Mouse (Mus musculus) liver, embryonic 16.5 days (tissue): ENCODE data around the gene Hist1h2ah. TPM values are rescaled to one million over a fixed set of nuclear protein-coding genes. Genes with fewer than 3 reads are reported as not detected.

Source experiments
- ATAC-seq: fragments of 200-750 bp; cut with Nextera tagmentation; 2 replicates; pipeline ENCODE4 v1.8.0; 2017; ENCODE audit warnings: low read depth, mild to moderate bottlenecking, moderate number of reproducible peaks, moderate library complexity
- H3K27ac ChIP-seq: fragments of 300-500 bp; sonication (generic); 2 replicates; pipeline ENCODE4 v1.5.1; 2014; ENCODE audit warnings: mild to moderate bottlenecking, low read length
- H3K27me3 ChIP-seq: fragments of 300-500 bp; sonication (generic); 2 replicates; pipeline ENCODE4 v1.6.1; 2014; ENCODE audit warnings: low read depth, low read length, mixed read lengths; ENCODE audit not compliant: control insufficient read depth, insufficient read depth
- H3K36me3 ChIP-seq: fragments of 300-500 bp; sonication (generic); 2 replicates; pipeline ENCODE4 v1.6.1; 2014; ENCODE audit warnings: mild to moderate bottlenecking; ENCODE audit not compliant: control insufficient read depth, insufficient read depth
- H3K4me1 ChIP-seq: fragments of 300-500 bp; sonication (generic); 2 replicates; pipeline ENCODE4 v1.6.1; 2014; ENCODE audit warnings: low read depth, low read length, mixed read lengths; ENCODE audit not compliant: control insufficient read depth
- H3K4me2 ChIP-seq: fragments of 300-500 bp; sonication (generic); 2 replicates; pipeline ENCODE4 v1.6.1; 2014; ENCODE audit warnings: low read depth, low read length, mixed read lengths
- H3K4me3 ChIP-seq: fragments of 300-500 bp; sonication (generic); 2 replicates; pipeline ENCODE4 v1.5.1; 2014; ENCODE audit warnings: low read depth, mild to moderate bottlenecking, low read length
- H3K9ac ChIP-seq: fragments of 300-500 bp; sonication (generic); 2 replicates; pipeline ENCODE4 v1.6.1; 2014; ENCODE audit warnings: low read depth, low read length
- H3K9me3 ChIP-seq: fragments of 300-500 bp; sonication (generic); replicated peaks from 2 replicates; pipeline ENCODE4 v1.6.1; 2016; ENCODE audit warnings: low read length; ENCODE audit not compliant: control insufficient read depth
- WGBS: fragments of 180-500 bp; shearing (Covaris S2); extraction: QIAGEN DNeasy Blood & Tissue Kit; methylation state at CpG from one replicate; pipeline ENCODE4 v1.1.7; 2014; ENCODE audit not compliant: insufficient replicate concordance; 5-methylcytosine and 5-hydroxymethylcytosine counted together
- polyA plus RNA-seq: library from polyadenylated mRNA; unstranded; fragments of >200 nt; fragmentation: Nextera tagmentation; extraction: Ambion mirVana; gene quantifications from 2 replicates; pipeline ENCODE4 v1.2.1, GENCODE M21; 2015

Gene Hist1h2ah
- polyA plus RNA-seq, 1 experiment from 2014 or later = 13.7 TPM

DNA sequence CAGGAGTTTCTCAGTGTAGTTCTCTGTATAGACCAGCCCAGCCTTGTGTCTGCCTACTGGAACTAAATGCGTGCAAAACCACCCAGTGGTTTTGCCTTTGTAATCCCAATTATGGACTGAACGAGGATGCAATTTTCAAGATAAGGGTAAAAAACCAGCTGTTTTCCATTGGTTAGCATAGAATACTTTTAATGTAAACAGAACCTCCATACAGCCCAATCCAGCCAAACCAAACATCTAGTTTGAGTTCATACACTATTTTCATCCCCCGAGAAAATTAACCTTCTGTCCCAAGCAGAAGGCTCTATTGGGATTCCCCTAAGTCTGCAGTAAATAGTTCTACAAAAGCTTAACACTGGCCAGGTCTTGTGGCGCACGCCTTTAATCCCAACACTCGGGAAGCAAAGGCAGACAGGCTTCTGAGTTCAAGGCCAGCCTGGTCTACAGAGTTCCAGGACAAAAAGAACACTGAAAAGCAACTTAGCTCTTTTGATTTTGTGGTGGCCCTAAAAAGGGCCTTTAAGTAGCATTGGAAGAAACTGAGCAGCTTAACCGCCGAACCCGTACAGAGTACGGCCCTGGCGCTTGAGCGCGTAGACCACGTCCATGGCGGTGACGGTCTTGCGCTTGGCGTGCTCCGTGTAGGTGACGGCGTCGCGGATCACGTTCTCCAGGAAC lies 5.2 kb upstream of the Hist1h2ah start:
- 0% methylated on average over 20 of the region's 24 CpGs for WGBS
- H3K4me3 ChIP-seq = peak overlapping the region; percentile 60
- peak overlapping the region; percentile 97 for H3K27ac ChIP-seq
- H3K36me3 ChIP-seq = no peaks in the 10 kb centered on the region
- peak overlapping the region; percentile 60 for H3K9ac ChIP-seq
- peaks cover 41% of the 10 kb centered on the region for H3K4me1 ChIP-seq
- no peaks in the 10 kb centered on the region for H3K27me3 ChIP-seq
- ATAC-seq = peak; percentile 35
- no peaks in the 10 kb centered on the region for H3K9me3 ChIP-seq
- H3K4me2 ChIP-seq = peak overlapping the region; percentile 68

DNA sequence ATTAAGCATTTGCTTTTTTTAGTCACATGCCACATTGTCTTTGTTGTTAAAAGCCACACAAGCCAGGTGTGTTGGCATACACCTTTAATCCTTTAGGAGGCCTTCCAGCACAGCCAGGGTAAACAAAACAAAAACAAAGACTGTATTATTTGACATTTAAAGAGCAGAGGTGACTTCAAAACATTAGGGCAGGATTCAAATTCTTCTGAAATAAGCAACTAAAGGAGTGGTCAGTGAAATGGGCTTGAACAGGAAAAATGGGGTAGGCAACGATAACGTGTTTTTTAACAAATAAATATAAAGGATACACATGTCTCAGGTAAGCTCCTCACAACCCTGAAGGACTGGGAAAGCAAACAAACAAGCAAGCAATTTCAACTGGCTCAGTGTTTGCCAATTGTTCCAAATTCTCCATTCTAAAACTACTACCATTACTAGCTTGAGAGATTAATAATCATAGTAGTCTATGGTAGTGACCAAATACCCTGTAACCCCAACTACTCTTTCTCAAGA lies 4.6 kb upstream of the Hist1h2ah start:
- ATAC-seq = no peak
- Histone ChIP-seq H3K4me1 (peaks cover 35% of the 10 kb centered on the region), H3K4me2 (peak overlapping the region; percentile 68), H3K4me3 (peak overlapping the region; percentile 60), H3K9ac (peak overlapping the region; percentile 60), H3K9me3 (no peaks in the 10 kb centered on the region), H3K27ac (peak overlapping the region; percentile 97), H3K36me3 (no peaks in the 10 kb centered on the region), H3K27me3 (no peaks in the 10 kb centered on the region)
- 4% methylated on average over 2 of the region's 2 CpGs for WGBS

DNA sequence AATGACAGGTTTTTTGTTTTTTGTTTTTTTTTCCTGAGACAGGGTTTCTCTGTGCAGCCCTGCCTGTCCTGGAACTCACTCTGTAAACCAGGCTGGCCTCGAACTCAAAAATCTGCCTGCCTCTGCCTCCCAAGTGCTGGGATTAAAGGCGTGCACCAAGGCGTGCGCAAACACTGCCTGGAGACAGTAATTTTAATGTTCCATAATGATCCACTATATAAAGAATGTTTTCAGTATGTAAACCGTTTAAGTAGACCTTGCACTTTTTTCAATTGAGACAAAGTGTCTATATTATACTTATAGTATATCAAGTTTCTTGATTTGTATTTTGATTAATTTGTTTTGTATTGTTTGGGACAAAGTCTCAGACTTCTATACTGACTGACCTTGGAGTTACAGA lies 4.0 kb upstream of the Hist1h2ah start:
- Histone ChIP-seq H3K4me3 (peak overlapping the region; percentile 60), H3K4me1 (peaks cover 29% of the 10 kb centered on the region), H3K27ac (peak overlapping the region; percentile 97), H3K27me3 (no peaks in the 10 kb centered on the region), H3K4me2 (peak overlapping the region; percentile 68), H3K36me3 (no peaks in the 10 kb centered on the region), H3K9me3 (no peaks in the 10 kb centered on the region), H3K9ac (peak overlapping the region; percentile 60)
- ATAC-seq = no peak
- 54% methylated on average over 5 of the region's 5 CpGs for WGBS

GRCm38 (mm10) chr13:22037415-22037814 lies 2.0 kb upstream of the Hist1h2ah start:
- peak overlapping the region; percentile 99 for H3K27ac ChIP-seq
- WGBS = 49% methylated on average over 2 of the region's 2 CpGs

DNA sequence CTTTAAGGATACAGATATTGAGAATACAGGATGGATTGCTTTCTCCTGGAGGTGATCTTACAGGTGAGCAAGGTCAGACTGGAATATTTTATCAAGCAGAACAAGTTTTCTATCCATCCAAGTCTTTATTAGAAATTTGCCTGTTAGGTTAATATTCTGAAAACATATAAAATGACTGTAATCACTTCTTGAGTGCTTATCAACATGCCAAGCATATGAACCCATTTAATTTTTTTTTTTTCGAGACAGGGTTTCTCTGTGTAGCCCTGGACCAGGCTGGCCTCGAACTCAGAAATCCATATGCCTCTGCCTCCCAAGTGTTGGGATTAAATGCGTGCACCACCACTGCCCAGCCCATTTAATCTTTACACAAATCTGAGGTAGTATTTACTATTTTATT lies 1.6 kb upstream of the Hist1h2ah start:
- no peak for ATAC-seq
- Histone ChIP-seq H3K27me3 (no peaks in the 10 kb centered on the region), H3K27ac (peak overlapping the region; percentile 99), H3K9ac (peak overlapping the region; percentile 79), H3K4me1 (peaks cover 37% of the 10 kb centered on the region), H3K9me3 (no peaks in the 10 kb centered on the region), H3K4me3 (peak overlapping the region; percentile 71), H3K36me3 (no peaks in the 10 kb centered on the region), H3K4me2 (peak overlapping the region; percentile 78)
- WGBS = 35% methylated on average over 3 of the region's 3 CpGs

More at GRCm38 (mm10) chr13:22037415-22037814, 2.0 kb upstream of the Hist1h2ah start:
- Histone ChIP-seq H3K9me3 (no peaks in the 10 kb centered on the region), H3K9ac (peak overlapping the region; percentile 79), H3K4me3 (peak overlapping the region; percentile 71), H3K36me3 (no peaks in the 10 kb centered on the region), H3K27me3 (no peaks in the 10 kb centered on the region), H3K4me1 (peaks cover 40% of the 10 kb centered on the region), H3K4me2 (peak overlapping the region; percentile 78)
- no peak for ATAC-seq

- peak overlapping the region; percentile 99 for H3K27ac ChIP-seq
- peak overlapping the region; percentile 71 for H3K4me3 ChIP-seq
- no peaks in the 10 kb centered on the region for H3K9me3 ChIP-seq
- H3K27me3 ChIP-seq = no peaks in the 10 kb centered on the region
- peak overlapping the region; percentile 79 for H3K9ac ChIP-seq
- H3K36me3 ChIP-seq = no peaks in the 10 kb centered on the region
- ATAC-seq = peak; percentile 3
- H3K4me1 ChIP-seq = peaks cover 37% of the 10 kb centered on the region
- WGBS = 2% methylated on average over 20 of the region's 23 CpGs
- H3K4me2 ChIP-seq = peak overlapping the region; percentile 78
Observed at GRCm38 (mm10) chr13:22036149-22036956, 985 bp upstream of the Hist1h2ah start.

- Histone ChIP-seq H3K27me3 (no peaks in the 10 kb centered on the region), H3K9me3 (no peaks in the 10 kb centered on the region), H3K9ac (peak overlapping the region; percentile 84), H3K4me1 (peaks cover 32% of the 10 kb centered on the region), H3K36me3 (no peaks in the 10 kb centered on the region), H3K27ac (peak overlapping the region; percentile 99), H3K4me3 (peak overlapping the region; percentile 71), H3K4me2 (peak overlapping the region; percentile 80)
- 1% methylated on average over 10 of the region's 14 CpGs for WGBS
- ATAC-seq = no peak
Observed at GRCm38 (mm10) chr13:22034443-22035266, 713 bp downstream of the Hist1h2ah start.

GRCm38 (mm10) chr13:22033741-22034442 lies 1.5 kb downstream of the Hist1h2ah start:
- no peak for ATAC-seq
- no peaks in the 10 kb centered on the region for H3K27me3 ChIP-seq
- H3K4me2 ChIP-seq = peak overlapping the region; percentile 80
- peak overlapping the region; percentile 84 for H3K9ac ChIP-seq
- H3K9me3 ChIP-seq = no peaks in the 10 kb centered on the region
- 29% methylated on average over 5 of the region's 5 CpGs for WGBS
- H3K27ac ChIP-seq = peak overlapping the region; percentile 99
- H3K36me3 ChIP-seq = no peaks in the 10 kb centered on the region
- peak overlapping the region; percentile 71 for H3K4me3 ChIP-seq
- peaks cover 36% of the 10 kb centered on the region for H3K4me1 ChIP-seq
